Mouse (Mus musculus) ES-Bruce4 (cell line): ENCODE data around the gene Rab35. TPM values are rescaled to one million over a fixed set of nuclear protein-coding genes. Genes with fewer than 3 reads are reported as not detected.

ENCODE experiments used
- H3K27ac ChIP-seq: 2 replicates; pipeline ENCODE4 v1.5.1; 2012; ENCODE audit warnings: low read length, inconsistent platforms; ENCODE audit not compliant: insufficient read depth
- H3K27me3 ChIP-seq: 2 replicates; pipeline ENCODE4 v1.6.1; 2012; ENCODE audit warnings: mild to moderate bottlenecking, low read length, inconsistent platforms; ENCODE audit not compliant: control insufficient read depth, poor library complexity, insufficient read depth, severe bottlenecking
- H3K36me3 ChIP-seq: 2 replicates; pipeline ENCODE4 v1.6.1; 2012; ENCODE audit warnings: inconsistent platforms, mild to moderate bottlenecking, low read length, moderate library complexity; ENCODE audit not compliant: control insufficient read depth, poor library complexity, insufficient read depth, severe bottlenecking
- H3K4me1 ChIP-seq: one replicate; pipeline ENCODE4 v1.8.1; 2011; ENCODE audit warnings: low read length; ENCODE audit not compliant: control insufficient read depth, insufficient read depth
- H3K4me3 ChIP-seq: 2 replicates; pipeline ENCODE4 v1.5.1; 2011; ENCODE audit warnings: low read depth, mild to moderate bottlenecking, low read length
- H3K9ac ChIP-seq: 2 replicates; pipeline ENCODE4 v1.6.1; 2012; ENCODE audit warnings: low read depth, mild to moderate bottlenecking, inconsistent platforms; ENCODE audit not compliant: poor library complexity, severe bottlenecking
- H3K9me3 ChIP-seq: replicated peaks from 2 replicates; pipeline ENCODE4 v1.6.1; 2012; ENCODE audit warnings: mild to moderate bottlenecking, low read length, inconsistent platforms; ENCODE audit not compliant: control insufficient read depth, poor library complexity, insufficient read depth, severe bottlenecking
- CTCF ChIP-seq: IDR thresholded peaks from one replicate; pipeline ENCODE4 v1.8.1; 2011; ENCODE audit warnings: low read depth, low read length
- EP300 ChIP-seq: IDR thresholded peaks from 2 replicates; pipeline ENCODE4 v1.6.1; 2011; ENCODE audit warnings: low read depth, low read length; ENCODE audit not compliant: insufficient read depth
- POLR2A ChIP-seq: IDR thresholded peaks from one replicate; pipeline ENCODE4 v1.8.1; 2011; ENCODE audit warnings: low read length; ENCODE audit not compliant: insufficient read depth
- polyA plus RNA-seq: library from polyadenylated mRNA; stranded (reverse); fragments of >200 nt; gene quantifications from 2 replicates; pipeline ENCODE4 v1.2.4, GENCODE M21; 2011; ENCODE audit warnings: low read depth; ENCODE audit not compliant: missing spikeins, insufficient read depth, insufficient read length

The Rab35 gene
- polyA plus RNA-seq, 1 experiment, result 58.9 TPM

- Histone ChIP-seq H3K9ac (no peak overlapping the region), H3K4me3 (no peak overlapping the region), H3K9me3 (no peaks in the 10 kb centered on the region), H3K27ac (no peak overlapping the region), H3K27me3 (no peaks in the 10 kb centered on the region), H3K4me1 (no peaks in the 10 kb centered on the region), H3K36me3 (peaks cover 30% of the 10 kb centered on the region)
- TF ChIP-seq CTCF (no peak), EP300 (no peak), POLR2A (no peak)
These were observed 28.1 kb upstream of the Rab35 start for GRCm38 (mm10) chr5:115603561-115603960.

- Histone ChIP-seq H3K27me3 (no peaks in the 10 kb centered on the region), H3K36me3 (peaks cover 28% of the 10 kb centered on the region), H3K27ac (no peak overlapping the region), H3K4me1 (no peaks in the 10 kb centered on the region), H3K4me3 (no peak overlapping the region), H3K9me3 (no peaks in the 10 kb centered on the region), H3K9ac (no peak overlapping the region)
- TF ChIP-seq POLR2A (no peak), EP300 (no peak), CTCF (no peak)
These were observed 20.1 kb upstream of the Rab35 start for GRCm38 (mm10) chr5:115611566-115611965.

- H3K4me1 ChIP-seq, result no peaks in the 10 kb centered on the region
- no peaks in the 10 kb centered on the region for H3K27me3 ChIP-seq
- no peaks in the 10 kb centered on the region for H3K9me3 ChIP-seq
- peaks cover 28% of the 10 kb centered on the region for H3K36me3 ChIP-seq
- TF ChIP-seq POLR2A (no peak), CTCF (no peak), EP300 (no peak)
- no peak overlapping the region for H3K27ac ChIP-seq
- H3K4me3 ChIP-seq, result no peak overlapping the region
- no peak overlapping the region for H3K9ac ChIP-seq
These were observed 18.4 kb upstream of the Rab35 start for GRCm38 (mm10) chr5:115613332-115613731.

- H3K9ac ChIP-seq, result no peak overlapping the region
- H3K27ac ChIP-seq, result no peak overlapping the region
- TF ChIP-seq POLR2A (no peak), CTCF (peak; percentile 82), EP300 (no peak)
- no peak overlapping the region for H3K4me3 ChIP-seq
- H3K36me3 ChIP-seq, result peaks cover 27% of the 10 kb centered on the region
- no peaks in the 10 kb centered on the region for H3K9me3 ChIP-seq
- H3K27me3 ChIP-seq, result no peaks in the 10 kb centered on the region
- no peaks in the 10 kb centered on the region for H3K4me1 ChIP-seq
These were observed 16.8 kb upstream of the Rab35 start for GRCm38 (mm10) chr5:115614948-115615347.

- H3K27ac ChIP-seq, result no peak overlapping the region
- H3K9ac ChIP-seq, result no peak overlapping the region
- H3K27me3 ChIP-seq, result no peaks in the 10 kb centered on the region
- H3K36me3 ChIP-seq, result peaks cover 21% of the 10 kb centered on the region
- H3K9me3 ChIP-seq, result no peaks in the 10 kb centered on the region
- H3K4me3 ChIP-seq, result no peak overlapping the region
- no peaks in the 10 kb centered on the region for H3K4me1 ChIP-seq
- TF ChIP-seq EP300, result peak; percentile 48; the same call in 1 of the 2 replicates
- TF ChIP-seq CTCF, result no peak
- no peak for TF ChIP-seq POLR2A
These were observed 12.0 kb upstream of the Rab35 start for GRCm38 (mm10) chr5:115619690-115620089.

- no peaks in the 10 kb centered on the region for H3K4me1 ChIP-seq
- peaks cover 3% of the 10 kb centered on the region; the same call in 1 of the 2 replicates for H3K36me3 ChIP-seq
- H3K4me3 ChIP-seq, result no peak overlapping the region
- TF ChIP-seq EP300 (no peak), POLR2A (no peak), CTCF (no peak)
- H3K27ac ChIP-seq, result no peak overlapping the region
- no peaks in the 10 kb centered on the region for H3K27me3 ChIP-seq
- H3K9me3 ChIP-seq, result no peaks in the 10 kb centered on the region
- H3K9ac ChIP-seq, result no peak overlapping the region
These were observed 9.0 kb upstream of the Rab35 start for GRCm38 (mm10) chr5:115622686-115623085.
